Mouse (Mus musculus): ENCODE results near the gene Dtnb. TPM values are rescaled to one million over a fixed set of nuclear protein-coding genes. Genes with fewer than 3 reads are reported as not detected.
A peak's percentile ranks its signal among the peaks of the same experiment; 100 is the strongest.

Gene Dtnb
- total and polyA plus RNA-seq, 2 experiments, result 11.7 to 35.6 TPM

- Histone ChIP-seq H3K9ac (ENCODE audit: low read depth, low read length) (no peak overlapping the region), H3K4me1 (ENCODE audit: control insufficient read depth, insufficient read depth, low read length) (no peaks in the 10 kb centered on the region), H3K36me3 (ENCODE audit: control insufficient read depth, insufficient read depth, low read length) (no peaks in the 10 kb centered on the region), H3K27ac (replicated peaks; ENCODE audit: insufficient read depth, low read depth, low read length) (no peak overlapping the region), H3K27me3 (ENCODE audit: control insufficient read depth, insufficient read depth, low read length) (no peaks in the 10 kb centered on the region), H3K4me3 (ENCODE audit: insufficient read depth, low read depth, low read length) (no peak overlapping the region), H3K79me2 (ENCODE audit: control insufficient read depth, insufficient read depth, low read length) (no peaks in the 10 kb centered on the region)
- DNase-seq (ENCODE audit: extremely low read depth, low read depth, low spot score), result no peak
- 96% methylated on average over 7 of the region's 7 CpGs for WGBS
- no peak for TF ChIP-seq POLR2A (IDR thresholded peaks at IDR 0.05; ENCODE audit: extremely low read depth, insufficient read depth, low read length)
- no peak for TF ChIP-seq CTCF (IDR thresholded peaks at IDR 0.05; ENCODE audit: low read depth, low read length)
Observed at GRCm38 (mm10) chr12:3618144-3619020, 46.2 kb downstream of the Dtnb start.

GRCm38 (mm10) chr12:3619021-3619367 lies 46.8 kb downstream of the Dtnb start:
- no peak overlapping the region for H3K9ac ChIP-seq (ENCODE audit: low read depth, low read length)
- no peak overlapping the region for H3K4me3 ChIP-seq (ENCODE audit: insufficient read depth, low read depth, low read length)
- no peaks in the 10 kb centered on the region for H3K36me3 ChIP-seq (ENCODE audit: control insufficient read depth, insufficient read depth, low read length)
- H3K27me3 ChIP-seq (ENCODE audit: control insufficient read depth, insufficient read depth, low read length), result no peaks in the 10 kb centered on the region
- H3K27ac ChIP-seq (replicated peaks; ENCODE audit: insufficient read depth, low read depth, low read length), result no peak overlapping the region
- H3K4me1 ChIP-seq (ENCODE audit: control insufficient read depth, insufficient read depth, low read length), result no peaks in the 10 kb centered on the region
- TF ChIP-seq CTCF (IDR thresholded peaks at IDR 0.05; ENCODE audit: low read depth, low read length), result no peak
- no peak for TF ChIP-seq POLR2A (IDR thresholded peaks at IDR 0.05; ENCODE audit: extremely low read depth, insufficient read depth, low read length)
- WGBS, result 95% methylated on average over 3 of the region's 3 CpGs
- H3K79me2 ChIP-seq (ENCODE audit: control insufficient read depth, insufficient read depth, low read length), result no peaks in the 10 kb centered on the region
- DNase-seq (ENCODE audit: extremely low read depth, low read depth, low spot score), result no peak

GRCm38 (mm10) chr12:3626880-3627279 lies 54.7 kb downstream of the Dtnb start:
- no peaks in the 10 kb centered on the region for H3K27me3 ChIP-seq (ENCODE audit: control insufficient read depth, insufficient read depth, low read length)
- no peaks in the 10 kb centered on the region for H3K4me1 ChIP-seq (ENCODE audit: control insufficient read depth, insufficient read depth, low read length)
- H3K36me3 ChIP-seq (ENCODE audit: control insufficient read depth, insufficient read depth, low read length), result peaks cover 4% of the 10 kb centered on the region
- no peaks in the 10 kb centered on the region for H3K79me2 ChIP-seq (ENCODE audit: control insufficient read depth, insufficient read depth, low read length)
- no peak for DNase-seq (ENCODE audit: extremely low read depth, low read depth, low spot score)
- no peak overlapping the region for H3K9ac ChIP-seq (ENCODE audit: low read depth, low read length)
- TF ChIP-seq POLR2A (IDR thresholded peaks at IDR 0.05; ENCODE audit: extremely low read depth, insufficient read depth, low read length) (no peak), CTCF (IDR thresholded peaks at IDR 0.05; ENCODE audit: low read depth, low read length) (no peak)
- no peak overlapping the region for H3K27ac ChIP-seq (replicated peaks; ENCODE audit: insufficient read depth, low read depth, low read length)
- 70% methylated on average over 4 of the region's 4 CpGs for WGBS
- no peak overlapping the region for H3K4me3 ChIP-seq (ENCODE audit: insufficient read depth, low read depth, low read length)

GRCm38 (mm10) chr12:3641931-3642330 lies 69.8 kb downstream of the Dtnb start:
- H3K79me2 ChIP-seq (ENCODE audit: control insufficient read depth, insufficient read depth, low read length), result no peaks in the 10 kb centered on the region
- no peaks in the 10 kb centered on the region for H3K27me3 ChIP-seq (ENCODE audit: control insufficient read depth, insufficient read depth, low read length)
- no peak overlapping the region for H3K27ac ChIP-seq (replicated peaks; ENCODE audit: insufficient read depth, low read depth, low read length)
- H3K4me3 ChIP-seq (ENCODE audit: insufficient read depth, low read depth, low read length), result no peak overlapping the region
- no peaks in the 10 kb centered on the region; the same call in 1 of the 2 replicates for H3K4me1 ChIP-seq (ENCODE audit: control insufficient read depth, insufficient read depth, low read length)
- TF ChIP-seq CTCF (IDR thresholded peaks at IDR 0.05; ENCODE audit: low read depth, low read length), result peak; percentile 44; the same call in 1 of the 2 replicates
- TF ChIP-seq POLR2A (IDR thresholded peaks at IDR 0.05; ENCODE audit: extremely low read depth, insufficient read depth, low read length), result no peak
- no peak overlapping the region for H3K9ac ChIP-seq (ENCODE audit: low read depth, low read length)
- 43% methylated on average over 3 of the region's 3 CpGs for WGBS
- H3K36me3 ChIP-seq (ENCODE audit: control insufficient read depth, insufficient read depth, low read length), result no peaks in the 10 kb centered on the region; the same call in 1 of the 2 replicates
- DNase-seq (ENCODE audit: extremely low read depth, low read depth, low spot score), result peak; percentile 27

GRCm38 (mm10) chr12:3656799-3657198 lies 84.6 kb downstream of the Dtnb start:
- Histone ChIP-seq H3K9ac (ENCODE audit: low read depth, low read length) (no peak overlapping the region), H3K27me3 (ENCODE audit: control insufficient read depth, insufficient read depth, low read length) (no peaks in the 10 kb centered on the region), H3K79me2 (ENCODE audit: control insufficient read depth, insufficient read depth, low read length) (no peaks in the 10 kb centered on the region), H3K4me1 (ENCODE audit: control insufficient read depth, insufficient read depth, low read length) (no peaks in the 10 kb centered on the region; the same call in 1 of the 2 replicates), H3K4me3 (ENCODE audit: insufficient read depth, low read depth, low read length) (no peak overlapping the region), H3K27ac (replicated peaks; ENCODE audit: insufficient read depth, low read depth, low read length) (no peak overlapping the region), H3K36me3 (ENCODE audit: control insufficient read depth, insufficient read depth, low read length) (no peaks in the 10 kb centered on the region)
- TF ChIP-seq POLR2A (IDR thresholded peaks at IDR 0.05; ENCODE audit: extremely low read depth, insufficient read depth, low read length) (no peak), CTCF (IDR thresholded peaks at IDR 0.05; ENCODE audit: low read depth, low read length) (no peak)
- DNase-seq (ENCODE audit: extremely low read depth, low read depth, low spot score), result peak; percentile 16
- whole genome bisulfite sequencing, result 43% methylated on average over 7 of the region's 7 CpGs

- no peaks in the 10 kb centered on the region; the same call in 1 of the 2 replicates for H3K4me1 ChIP-seq (ENCODE audit: control insufficient read depth, insufficient read depth, low read length)
- no peak overlapping the region for H3K4me3 ChIP-seq (ENCODE audit: insufficient read depth, low read depth, low read length)
- DNase-seq (ENCODE audit: extremely low read depth, low read depth, low spot score), result no peak
- 86% methylated on average over 4 of the region's 4 CpGs for WGBS
- no peaks in the 10 kb centered on the region for H3K27me3 ChIP-seq (ENCODE audit: control insufficient read depth, insufficient read depth, low read length)
- TF ChIP-seq CTCF (IDR thresholded peaks at IDR 0.05; ENCODE audit: low read depth, low read length) (no peak), POLR2A (IDR thresholded peaks at IDR 0.05; ENCODE audit: extremely low read depth, insufficient read depth, low read length) (no peak)
- no peak overlapping the region for H3K9ac ChIP-seq (ENCODE audit: low read depth, low read length)
- H3K79me2 ChIP-seq (ENCODE audit: control insufficient read depth, insufficient read depth, low read length), result no peaks in the 10 kb centered on the region
- no peak overlapping the region for H3K27ac ChIP-seq (replicated peaks; ENCODE audit: insufficient read depth, low read depth, low read length)
- H3K36me3 ChIP-seq (ENCODE audit: control insufficient read depth, insufficient read depth, low read length), result no peaks in the 10 kb centered on the region
Observed at GRCm38 (mm10) chr12:3657234-3657633, 85.1 kb downstream of the Dtnb start.

Data from liver, adult 2 months (tissue).